Mouse (Mus musculus): Measurements from ENCODE around the gene Man2b1. TPM values are rescaled to one million over a fixed set of nuclear protein-coding genes. Genes with fewer than 3 reads are reported as not detected.
"Not testable (repeated sequence)": the region's sequence is repeated elsewhere in the genome, so short reads cannot be mapped to it uniquely, and the experiment has no call there.

The Man2b1 gene
- polyA plus RNA-seq, 2 experiments from 2014 or later: 98.3 to 117 TPM

GRCm38 (mm10) chr8:85074167-85074566 lies 8.9 kb upstream of the Man2b1 start:
- no peak for ATAC-seq

- ATAC-seq: no peak
Measured at GRCm38 (mm10) chr8:85074617-85075016, 8.5 kb upstream of the Man2b1 start.

GRCm38 (mm10) chr8:85076001-85076400 lies 7.1 kb upstream of the Man2b1 start:
- no peak for ATAC-seq

GRCm38 (mm10) chr8:85076993-85077392 lies 6.1 kb upstream of the Man2b1 start:
- peak; percentile 68 for ATAC-seq

- no peak for ATAC-seq
Measured at GRCm38 (mm10) chr8:85080214-85080531, 2.9 kb upstream of the Man2b1 start.

GRCm38 (mm10) chr8:85080532-85081215 lies 2.4 kb upstream of the Man2b1 start, which contains the start of gene Wdr83os:
Wdr83os (plus strand) TSS chr8:85080740.
- ATAC-seq: peak; percentile 18

GRCm38 (mm10) chr8:85081216-85081555 lies 1.9 kb upstream of the Man2b1 start, which contains the start of gene Wdr83:
Wdr83 (minus strand) TSS chr8:85081306.
- ATAC-seq: peak; percentile 14

- ATAC-seq: not testable (repeated sequence)
Measured at GRCm38 (mm10) chr8:85082169-85082568, 901 bp upstream of the Man2b1 start.

- ATAC-seq: no peak
Measured at GRCm38 (mm10) chr8:85084633-85085032, 1.6 kb downstream of the Man2b1 start.

GRCm38 (mm10) chr8:85086238-85086637 lies 3.2 kb downstream of the Man2b1 start:
- ATAC-seq: no peak

GRCm38 (mm10) chr8:85088771-85089170 lies 5.7 kb downstream of the Man2b1 start:
- ATAC-seq: no peak

- no peak for ATAC-seq
Measured at GRCm38 (mm10) chr8:85090856-85091255, 7.8 kb downstream of the Man2b1 start.

- no peak for ATAC-seq
Measured at GRCm38 (mm10) chr8:85091526-85092090, 8.5 kb downstream of the Man2b1 start.

- no peak for ATAC-seq
Measured at GRCm38 (mm10) chr8:85095051-85095450, 12.0 kb downstream of the Man2b1 start.

- no peak for ATAC-seq
Measured at GRCm38 (mm10) chr8:85095566-85095965, 12.5 kb downstream of the Man2b1 start.

GRCm38 (mm10) chr8:85096196-85096595 lies 13.1 kb downstream of the Man2b1 start:
- ATAC-seq: no peak

- no peak for ATAC-seq
Measured at GRCm38 (mm10) chr8:85096850-85097249, 13.8 kb downstream of the Man2b1 start.

- no peak for ATAC-seq
Measured at GRCm38 (mm10) chr8:85100076-85100665, 17.1 kb downstream of the Man2b1 start.

GRCm38 (mm10) chr8:85113241-85113640 lies 30.2 kb downstream of the Man2b1 start:
- ATAC-seq: no peak

GRCm38 (mm10) chr8:85115501-85115900 lies 32.4 kb downstream of the Man2b1 start:
- ATAC-seq: no peak

GRCm38 (mm10) chr8:85116984-85117383 lies 33.9 kb downstream of the Man2b1 start:
- no peak for ATAC-seq

GRCm38 (mm10) chr8:85119052-85119981 lies 36.2 kb downstream of the Man2b1 start:
- ATAC-seq: no peak

GRCm38 (mm10) chr8:85120251-85120650 lies 37.2 kb downstream of the Man2b1 start:
- not testable (repeated sequence) for ATAC-seq
